Mouse (Mus musculus) left cerebral cortex, adult 11 months (tissue): ENCODE measurements at regions not wholly inside any gene's neighbourhood (a gene's known extent, or its start where the extent isn't known, plus 50 kb on each side); places are given as distances from the start of the nearest gene placed in this dataset.

Source experiments
- DNase-seq: peaks from one replicate; pipeline ENCODE4 v3.0.0; 2022; ENCODE audit warnings: low spot score

DNA sequence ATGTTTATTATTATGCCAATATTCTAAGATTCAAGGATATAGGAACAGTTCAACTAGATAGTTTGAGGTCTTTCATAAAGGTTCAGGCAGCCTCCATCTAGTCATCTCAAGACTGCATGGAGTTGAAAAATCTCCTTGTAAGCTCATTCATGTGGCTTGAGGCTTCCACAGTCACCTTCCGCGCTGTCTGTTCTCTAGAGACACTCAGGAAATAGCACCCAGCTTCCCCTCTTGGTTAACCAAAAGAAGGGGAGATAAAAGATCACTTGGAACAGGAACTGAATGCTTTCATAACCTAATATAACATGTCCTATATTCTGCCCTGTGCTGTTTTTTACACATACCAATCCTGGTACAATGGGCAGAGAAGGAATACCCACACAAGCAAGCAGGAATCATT, 206.3 kb upstream of the Ercc4 start:
- DNase-seq: no peak

DNA sequence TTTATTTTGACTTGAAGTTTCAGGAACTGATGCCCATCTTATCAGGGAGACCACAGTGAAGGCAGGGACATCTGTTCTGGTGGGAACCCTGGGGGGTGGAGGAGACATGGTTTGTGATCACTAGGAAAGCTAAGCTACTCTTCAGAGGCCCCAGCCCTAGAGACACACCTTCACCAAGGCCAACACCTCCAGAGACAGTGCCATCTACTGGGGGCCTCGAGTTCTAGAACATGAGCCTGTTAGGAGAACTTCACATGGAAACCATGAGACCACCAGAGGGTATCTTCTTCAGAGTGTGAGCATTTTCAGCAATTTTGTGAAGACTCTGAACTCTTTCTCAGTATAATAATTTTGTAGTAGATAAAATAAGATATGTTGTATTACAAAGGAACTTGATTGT, 204.5 kb upstream of the Ercc4 start:
- no peak for DNase-seq

DNA sequence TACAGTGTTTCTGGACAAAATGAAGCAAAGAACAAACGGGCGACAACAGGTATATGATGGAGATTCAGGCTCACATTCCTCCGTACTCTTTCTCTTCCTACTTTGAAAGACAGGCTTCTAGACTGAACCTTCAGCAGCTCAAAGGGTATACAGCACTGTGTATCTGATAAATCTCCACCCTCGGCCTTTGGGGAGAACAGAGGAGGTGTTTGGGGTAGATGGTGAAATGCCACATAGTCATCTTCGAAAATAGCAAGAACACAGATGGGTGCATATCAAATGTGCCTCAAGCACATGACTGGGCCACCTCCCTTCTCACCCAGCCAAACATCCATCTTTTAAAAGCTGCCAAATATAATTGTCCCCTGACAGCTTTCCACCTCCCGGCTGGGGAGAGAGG, 184.8 kb upstream of the Ercc4 start:
- no peak for DNase-seq

DNA sequence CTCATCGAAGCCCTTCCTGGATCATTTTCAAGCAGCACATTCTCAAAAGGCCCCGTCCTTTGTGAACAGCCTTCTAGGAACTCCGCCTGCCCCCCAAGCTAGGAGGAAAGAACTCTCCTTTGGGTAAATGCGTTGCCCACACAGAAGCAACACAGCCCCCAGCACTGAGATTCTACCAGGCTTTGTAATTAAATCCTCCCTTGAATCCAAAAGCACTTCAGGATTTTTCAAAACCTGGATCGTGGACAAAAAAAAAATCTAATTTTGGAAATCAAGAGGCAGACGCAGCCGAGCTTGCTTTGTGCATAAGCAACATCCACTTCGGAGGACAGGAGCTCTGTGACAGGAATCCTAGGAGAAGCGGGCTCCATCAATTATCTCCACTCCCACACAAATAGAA, 183.6 kb upstream of the Ercc4 start:
- peak; percentile 48 for DNase-seq

DNA sequence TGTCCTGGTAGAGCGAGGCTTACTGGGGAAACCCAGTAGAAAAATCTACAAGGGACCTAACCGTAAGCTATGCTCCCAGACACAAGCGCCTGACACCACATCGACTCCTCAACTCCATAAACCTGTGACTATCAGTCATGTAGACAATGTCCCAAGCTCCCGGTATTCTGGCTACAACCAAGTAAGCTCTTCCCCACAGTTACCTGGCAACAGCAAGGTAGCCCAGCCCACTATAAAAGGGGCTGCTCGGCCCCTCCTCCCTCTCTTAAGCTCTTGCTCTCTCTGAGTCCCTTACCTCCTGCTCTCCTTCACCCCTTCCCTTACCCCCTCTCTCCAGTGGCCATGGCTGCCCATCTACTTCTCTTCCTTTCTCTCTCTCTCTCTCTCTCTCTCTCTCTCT, 178.4 kb upstream of the Ercc4 start:
- DNase-seq: no peak

DNA sequence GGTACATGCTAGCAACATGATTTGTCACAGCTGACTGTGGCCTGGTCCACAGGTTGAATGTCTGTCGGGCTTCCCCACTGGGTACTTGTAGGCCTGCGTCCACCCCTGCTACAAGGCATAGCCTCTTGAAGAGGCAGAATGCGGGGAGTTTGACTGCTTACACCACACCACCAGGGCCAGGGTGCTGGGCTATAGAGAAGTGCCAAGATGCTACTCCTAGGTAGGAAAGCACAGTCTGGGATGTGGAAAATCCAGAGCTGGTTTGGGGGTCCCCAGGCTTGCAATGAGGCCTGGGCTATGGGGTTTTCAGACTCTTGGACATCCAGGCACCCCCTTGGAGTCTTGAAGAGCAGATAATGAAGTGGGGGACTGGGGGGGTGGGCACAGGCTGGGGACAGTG, 176.5 kb upstream of the Ercc4 start:
- no peak for DNase-seq

DNA sequence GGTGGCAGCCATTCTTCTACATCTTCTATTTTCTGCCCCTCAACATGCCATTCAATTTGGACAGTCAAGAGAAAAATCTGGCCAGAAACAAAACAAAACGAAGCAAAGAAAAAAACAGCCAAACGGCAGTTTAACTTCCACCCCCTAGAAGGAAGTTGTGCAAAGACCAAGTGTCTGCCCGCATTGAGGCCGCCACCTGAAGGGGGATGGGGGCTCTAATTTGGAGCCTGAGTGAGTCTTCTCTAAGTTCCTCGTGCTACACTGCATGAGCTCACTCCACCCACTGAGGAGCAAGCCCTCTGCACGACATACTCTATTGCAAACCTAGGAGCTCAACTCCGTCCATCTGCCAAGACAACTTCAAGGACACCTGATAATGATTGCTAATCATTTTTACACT, 174.9 kb upstream of the Ercc4 start:
- no peak for DNase-seq

DNA sequence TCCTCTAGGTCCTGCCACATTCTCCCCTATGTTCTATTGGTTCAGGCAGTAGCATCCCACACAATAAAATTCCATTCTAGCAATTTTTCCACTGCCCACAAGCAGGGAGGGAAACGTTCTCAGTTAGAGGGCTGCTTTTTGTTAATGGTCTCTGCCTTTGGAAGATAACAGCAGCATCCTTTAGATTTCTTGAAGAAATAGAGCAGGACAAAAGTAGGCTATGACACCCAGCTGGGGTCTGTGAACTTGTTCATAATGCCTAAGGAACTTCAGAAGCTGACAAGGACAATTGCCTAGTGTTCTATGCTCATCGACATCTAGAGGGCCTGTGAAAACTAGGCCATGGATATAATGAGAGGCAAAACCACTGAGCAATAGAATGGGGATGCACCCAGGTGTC, 174.2 kb upstream of the Ercc4 start:
- no peak for DNase-seq

DNA sequence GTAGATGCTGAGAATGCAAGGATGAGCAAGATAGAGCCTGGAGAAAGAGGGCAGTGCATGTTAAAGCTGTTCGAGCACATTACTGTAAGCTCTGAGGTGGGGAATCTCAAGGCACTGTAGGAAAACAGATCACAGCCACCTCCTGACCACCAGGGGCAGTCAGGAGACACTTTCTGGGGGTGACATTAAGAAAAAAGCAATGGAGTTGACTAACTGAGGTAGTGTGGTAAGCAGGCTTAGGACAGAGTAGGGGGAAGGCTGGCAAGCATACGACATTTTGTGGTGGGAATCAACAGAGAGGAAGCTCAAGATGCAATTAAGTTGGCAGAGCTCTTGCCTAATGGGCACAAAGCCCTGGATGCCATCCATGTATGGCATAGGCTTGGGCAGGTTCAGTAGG, 172.9 kb upstream of the Ercc4 start:
- DNase-seq: no peak

DNA sequence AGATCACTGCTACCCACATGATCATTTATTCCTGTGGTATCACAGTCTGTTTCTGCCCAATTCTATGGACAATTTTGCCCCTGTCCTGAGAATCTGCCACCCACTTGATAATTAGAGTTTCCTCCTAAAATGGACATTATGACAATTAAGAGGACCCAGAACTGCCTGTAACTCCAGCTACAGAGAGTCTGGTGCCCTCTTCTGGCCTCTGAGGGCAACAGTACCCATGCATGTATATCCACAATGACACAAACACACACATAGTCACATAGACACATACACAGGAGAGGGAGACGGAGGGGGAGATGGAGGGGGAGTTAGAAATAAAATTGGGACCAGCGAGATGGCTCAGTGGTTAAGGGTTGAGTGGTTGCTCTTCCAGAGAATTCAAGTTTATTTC, 170.9 kb upstream of the Ercc4 start:
- no peak for DNase-seq

DNA sequence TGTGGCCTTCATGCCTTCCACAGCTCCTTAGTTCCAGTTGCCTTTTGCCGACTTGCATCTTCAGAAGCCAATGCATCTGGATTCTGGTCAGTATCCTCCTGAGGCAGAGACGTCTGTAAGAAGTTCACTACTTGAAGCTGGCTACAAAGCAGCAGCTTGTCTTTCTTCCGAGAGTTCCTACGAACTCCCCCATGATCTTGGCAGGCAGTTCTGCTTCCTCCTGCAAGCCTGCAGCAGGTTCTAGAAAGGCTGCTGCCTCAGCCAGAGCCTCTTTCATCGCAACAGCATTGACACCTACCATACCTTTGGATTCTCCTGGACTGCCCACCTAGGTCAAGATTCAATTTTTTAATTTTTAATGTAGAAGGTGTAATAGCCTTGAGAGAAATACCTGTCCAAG, 158.3 kb upstream of the Ercc4 start:
- no peak for DNase-seq

DNA sequence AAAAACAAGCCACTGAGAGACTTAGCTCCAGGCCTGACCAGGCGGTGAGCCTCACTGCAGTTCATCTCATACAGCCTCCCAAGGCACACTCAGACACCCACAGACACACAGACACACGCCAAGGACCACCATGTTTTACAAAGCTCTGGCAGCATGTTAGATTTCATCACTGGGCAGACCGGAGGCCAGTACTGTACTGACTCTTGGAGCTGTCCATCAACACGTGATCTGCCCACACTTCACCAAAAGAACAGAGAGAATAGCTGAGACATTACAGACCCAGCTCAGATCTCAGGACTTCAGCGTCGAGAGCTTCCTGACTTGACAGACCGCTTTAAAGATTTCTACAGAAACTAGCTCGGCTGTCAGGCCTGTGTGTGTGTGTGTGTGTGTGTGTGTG, 155.5 kb upstream of the Ercc4 start:
- DNase-seq: no peak

DNA sequence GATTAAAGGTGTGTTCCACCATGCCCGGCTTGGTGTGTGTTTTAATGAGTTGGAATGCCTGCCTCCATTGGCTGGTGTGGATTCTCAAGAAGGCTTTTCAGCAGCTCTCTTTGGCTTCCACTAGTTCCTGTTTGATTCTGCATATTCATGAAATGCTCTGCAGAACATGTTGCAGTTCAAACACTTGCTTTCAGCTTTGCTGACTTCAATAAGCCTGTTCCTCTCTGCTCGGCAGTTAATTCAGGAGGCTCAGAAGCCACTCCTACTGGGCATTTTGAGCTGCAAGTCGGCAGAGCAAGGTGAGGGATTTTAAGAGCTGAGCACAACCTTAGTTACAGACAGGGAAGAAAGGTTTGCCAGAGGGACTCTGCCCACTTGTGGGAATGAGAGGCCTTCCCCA, 153.1 kb upstream of the Ercc4 start:
- no peak for DNase-seq

DNA sequence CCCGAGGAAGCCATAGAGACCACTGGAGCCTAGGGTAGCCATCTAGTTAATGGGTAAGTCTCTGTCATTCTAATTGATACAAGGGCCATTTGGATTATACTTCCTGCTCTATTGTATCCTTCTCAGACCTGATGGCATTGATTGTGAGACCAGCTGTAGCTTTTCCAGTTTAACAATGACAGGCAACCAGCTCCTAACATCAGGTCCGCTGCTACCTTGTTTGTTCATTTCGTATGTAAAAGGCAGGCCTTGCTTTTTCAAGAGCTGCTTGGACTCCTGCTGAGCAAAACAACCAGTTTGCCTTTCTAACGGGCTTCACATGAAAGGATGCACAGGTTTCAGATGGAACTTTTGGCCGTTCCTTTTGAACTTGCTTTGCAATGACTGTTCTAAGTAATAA, 148.6 kb upstream of the Ercc4 start:
- no peak for DNase-seq

DNA sequence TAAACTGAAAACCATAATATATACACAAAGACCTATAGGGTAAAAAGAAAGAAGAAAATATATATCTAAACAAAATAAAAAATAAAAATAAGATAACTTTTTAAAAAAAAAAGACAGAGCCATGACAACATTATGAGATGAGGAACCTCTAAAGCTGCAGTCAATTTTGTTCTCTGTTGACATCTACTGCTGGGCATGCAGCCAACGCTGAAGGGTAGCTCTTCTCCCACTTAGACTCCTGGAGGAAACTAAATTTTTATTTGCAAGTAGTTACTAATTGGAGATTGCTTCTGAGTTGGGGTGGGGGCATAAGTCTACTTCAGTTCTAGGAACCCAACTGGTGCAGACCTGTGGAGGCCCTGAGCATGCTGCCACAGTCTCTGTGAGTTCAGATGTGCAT, 126.8 kb upstream of the Ercc4 start:
- DNase-seq: no peak

DNA sequence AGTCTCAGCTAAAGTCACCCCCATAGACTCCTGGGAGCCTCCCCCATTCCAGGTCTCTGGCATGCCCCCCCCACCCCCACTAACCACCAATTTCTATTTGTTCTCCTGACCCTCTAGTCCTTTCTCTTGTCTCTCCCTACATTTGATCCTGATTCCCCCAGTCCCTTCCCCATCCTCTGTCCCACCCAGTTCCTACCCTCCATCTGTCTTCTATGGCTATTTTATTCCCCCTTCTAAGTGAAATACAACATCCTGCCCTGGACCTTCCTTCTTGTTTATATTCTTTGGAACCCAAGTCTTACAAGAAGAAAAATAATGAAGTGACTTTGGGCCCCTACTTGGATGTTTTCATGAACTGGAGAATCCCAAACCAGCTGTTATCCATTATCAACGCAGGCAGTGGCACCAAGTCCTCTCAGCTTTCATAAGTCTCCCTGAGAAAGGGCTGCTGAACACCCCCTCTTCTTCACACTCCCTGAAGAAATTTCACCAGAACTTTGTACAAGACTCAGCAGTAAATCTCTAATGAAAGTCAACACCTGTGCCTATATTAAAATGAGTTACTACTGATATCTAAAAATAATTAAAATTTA, 108.1 kb upstream of the Ercc4 start:
- DNase-seq: no peak

DNA sequence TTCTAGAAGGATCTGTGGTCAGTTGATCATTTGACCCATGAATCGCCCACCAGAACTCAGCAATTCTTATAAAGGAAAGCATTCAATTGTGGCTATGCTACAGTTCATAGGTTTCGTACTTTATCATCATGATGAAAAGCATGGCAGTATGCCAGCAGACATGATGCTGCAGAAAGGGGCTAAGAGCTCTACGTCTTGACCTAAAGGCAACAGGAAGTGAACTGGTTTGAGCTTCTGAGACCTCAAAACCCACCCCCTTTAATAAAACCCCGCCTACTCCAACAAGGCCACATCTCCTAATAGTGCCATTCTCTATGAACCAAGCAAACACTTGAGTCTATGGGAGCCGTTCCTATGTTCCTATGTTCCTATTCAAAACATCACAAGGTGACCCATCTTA, 96.6 kb upstream of the Ercc4 start:
- no peak for DNase-seq

DNA sequence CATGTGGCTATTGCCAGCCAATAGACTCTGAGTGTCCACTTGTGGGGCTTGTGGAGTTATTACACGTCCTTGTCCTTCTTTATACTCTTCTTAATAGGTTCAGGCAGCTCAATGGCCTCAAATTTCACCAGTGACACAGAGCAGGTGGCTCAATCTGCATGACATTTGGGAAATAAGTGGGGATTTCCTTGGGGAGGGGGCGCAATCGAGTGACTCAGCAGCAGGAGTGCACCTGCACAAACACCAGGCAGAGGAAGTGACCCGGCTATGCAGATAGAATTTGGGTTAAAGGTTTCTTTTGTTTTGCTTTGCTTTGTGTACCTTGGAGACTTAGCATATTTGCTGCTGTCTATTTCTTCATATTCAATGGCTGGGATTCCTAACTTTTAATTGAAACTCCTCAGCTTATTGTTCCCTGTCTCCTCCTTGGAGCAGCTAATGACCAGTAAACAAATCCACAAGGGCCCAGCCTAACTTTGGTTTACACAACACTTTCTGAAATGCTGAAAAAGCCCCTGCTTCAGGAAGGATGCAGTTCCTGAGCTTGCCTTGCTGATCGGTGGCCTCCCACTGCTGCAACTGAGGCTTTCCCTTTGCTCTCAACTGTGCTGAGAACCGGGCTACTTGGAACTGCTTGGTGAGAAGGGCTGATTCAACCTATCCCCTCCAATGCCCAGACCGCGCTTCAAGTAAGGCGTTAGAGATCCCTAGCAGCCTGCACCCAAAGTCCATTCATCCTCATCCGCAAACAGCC, 95.4 kb upstream of the Ercc4 start:
- no peak for DNase-seq

DNA sequence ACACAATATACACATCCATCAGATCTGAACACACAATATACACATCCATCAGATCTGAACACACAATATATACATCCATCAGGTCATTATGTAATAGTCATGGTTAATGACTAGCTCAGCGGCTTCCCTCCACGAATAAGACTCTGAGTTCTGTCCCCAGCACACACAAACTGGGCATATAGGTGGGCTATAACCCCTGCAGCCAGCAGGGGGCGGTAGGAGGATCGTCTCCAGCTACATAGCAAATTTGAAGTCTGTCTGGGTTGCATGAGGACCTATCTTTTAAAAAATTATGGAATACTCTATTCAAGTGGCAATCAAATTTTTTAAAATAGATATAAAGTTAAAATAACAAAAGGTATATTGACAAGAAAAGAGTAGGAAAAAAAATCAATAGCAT, 86.6 kb upstream of the Ercc4 start:
- DNase-seq: no peak

DNA sequence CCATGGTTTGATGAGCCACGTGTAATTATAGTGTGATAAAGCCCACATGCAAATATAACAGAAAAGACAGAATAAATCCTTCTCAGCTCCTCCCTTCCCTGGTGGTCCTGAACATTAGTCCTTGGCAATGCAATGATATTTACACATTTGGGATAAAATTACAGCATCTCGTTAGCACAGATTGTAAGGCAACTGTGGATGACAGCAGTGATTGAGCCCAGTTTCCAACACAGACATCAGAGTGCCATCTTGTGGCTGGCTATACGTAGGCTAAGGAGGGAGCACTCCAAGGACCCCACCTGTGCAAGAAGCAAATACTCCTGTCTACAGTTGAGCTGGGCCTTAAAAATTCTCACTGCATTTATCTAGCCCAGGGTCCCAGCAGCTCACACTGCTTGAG, 84.1 kb upstream of the Ercc4 start:
- peak; percentile 14 for DNase-seq

DNA sequence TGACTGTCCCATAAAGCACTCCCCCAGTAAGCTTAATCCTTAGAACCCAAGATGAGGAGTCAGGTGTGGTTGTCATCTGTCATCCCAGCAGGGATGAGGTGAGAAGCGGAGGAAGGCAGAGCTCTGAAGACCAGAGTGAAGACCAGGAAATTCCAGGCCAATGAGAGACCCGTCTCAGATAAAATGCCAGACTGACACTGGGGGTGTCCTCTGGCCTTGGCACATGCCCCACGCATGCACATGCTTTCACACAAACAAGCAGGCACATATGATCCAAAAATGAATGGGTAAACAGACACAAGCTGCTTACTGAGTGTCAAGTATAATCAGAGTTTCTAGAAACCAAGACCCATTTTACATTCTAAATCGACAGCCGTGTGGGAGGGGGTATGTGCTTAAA, 75.3 kb upstream of the Ercc4 start:
- no peak for DNase-seq

DNA sequence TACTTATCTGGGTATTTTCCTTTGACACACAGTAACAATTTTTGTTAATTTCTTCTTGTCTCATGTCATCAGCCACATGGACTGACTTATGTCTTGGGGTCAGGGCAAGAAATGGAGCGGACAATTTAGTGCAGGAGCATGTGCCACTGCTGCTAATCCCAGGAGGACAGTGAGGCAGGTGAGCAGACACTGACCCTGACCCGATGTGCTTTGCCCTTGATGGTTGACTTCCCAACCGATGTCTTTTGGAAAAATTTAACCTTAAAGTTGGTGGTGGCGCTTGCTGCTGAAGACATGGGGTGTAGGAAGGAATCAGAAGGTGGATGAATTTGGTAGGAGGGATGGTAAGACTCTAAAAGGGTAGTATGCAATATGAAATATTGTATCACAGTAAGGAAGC, 72.9 kb upstream of the Ercc4 start:
- no peak for DNase-seq

DNA sequence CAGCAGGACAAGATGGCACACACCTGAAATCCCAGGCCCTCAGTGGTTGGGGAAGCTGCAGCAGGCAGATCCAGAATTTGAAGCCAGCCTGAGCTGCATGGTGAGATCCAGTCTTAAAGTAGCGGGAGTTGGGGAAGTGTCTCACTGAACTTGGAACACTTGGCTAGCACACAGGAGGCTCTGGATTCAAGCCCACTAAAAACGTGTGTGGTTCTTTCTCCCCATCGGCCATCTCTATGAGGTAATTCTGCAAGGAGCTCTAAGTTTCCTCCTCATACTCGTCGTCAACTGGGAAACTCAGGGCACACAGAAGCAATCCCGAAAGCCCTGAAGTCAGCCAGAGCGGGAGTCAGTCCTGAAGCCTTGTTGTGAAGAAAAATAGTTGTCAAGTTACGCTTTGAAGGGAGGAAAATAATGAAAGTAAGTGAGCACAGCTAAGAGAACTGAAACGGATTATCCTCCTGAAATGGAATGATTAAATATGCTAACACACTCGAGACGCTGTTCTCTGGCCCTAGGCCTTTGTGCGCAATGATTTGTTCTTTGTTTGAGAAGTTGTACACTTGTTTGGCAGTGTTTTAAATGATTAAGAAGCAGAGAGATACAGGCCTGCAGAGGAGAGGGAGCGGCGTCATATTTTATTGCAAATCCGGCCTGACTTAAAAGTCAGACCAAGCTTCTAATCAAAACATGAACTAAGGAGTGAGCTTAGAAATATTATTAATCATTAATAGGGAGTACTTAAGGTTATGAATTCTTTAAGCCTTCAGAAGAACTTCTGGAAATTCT, 69.0 kb upstream of the Ercc4 start:
- no peak for DNase-seq

DNA sequence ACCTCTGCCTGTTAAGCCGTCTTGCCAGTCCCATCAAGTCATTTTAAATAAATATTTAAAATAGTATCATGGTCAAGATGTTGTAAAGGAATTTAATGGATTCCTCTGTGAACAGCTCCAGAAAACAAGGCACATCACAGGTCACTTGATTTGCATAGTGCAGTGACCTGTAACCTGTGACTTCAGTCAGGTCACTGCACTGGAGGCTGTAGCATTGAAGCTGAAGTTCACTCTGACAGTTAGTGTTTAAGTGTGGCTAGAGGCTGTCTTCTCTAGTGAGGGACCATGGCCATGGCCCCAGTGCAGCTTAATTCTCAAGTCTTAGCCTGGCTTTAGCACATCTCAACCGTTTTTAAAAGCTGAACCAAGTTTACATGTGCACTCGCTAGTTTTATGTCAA, 68.1 kb upstream of the Ercc4 start:
- DNase-seq: no peak
